Mouse (Mus musculus) ovary, postnatal 36 days (tissue): Measurements from ENCODE around the gene Slc6a9.
A peak's percentile ranks its signal among the peaks of the same experiment; 100 is the strongest.

ENCODE experiments used
- DNase-seq: peaks from one replicate; pipeline ENCODE4 v3.0.0; 2022; ENCODE audit warnings: low spot score, mixed read lengths

Gene Slc6a9

DNA sequence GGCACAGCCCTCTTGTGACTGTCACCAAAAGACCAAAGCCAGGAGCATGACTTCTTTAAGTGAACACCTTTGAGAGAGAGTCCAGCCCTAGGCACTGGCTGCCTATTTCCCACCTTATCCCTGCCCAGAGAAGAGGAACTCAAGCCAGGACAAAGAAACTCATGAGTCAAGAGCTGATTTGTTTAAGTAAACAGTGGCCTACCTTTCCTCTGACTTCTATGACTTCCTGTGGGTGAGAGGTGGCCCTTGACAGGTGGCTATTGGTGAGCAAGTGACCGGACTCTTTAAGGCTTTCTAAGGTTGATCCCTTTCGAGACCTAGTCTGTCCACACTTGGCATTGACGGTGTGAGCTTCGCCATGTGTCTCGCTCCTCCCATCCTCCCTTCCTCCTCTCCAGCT, 6.5 kb downstream of the Slc6a9 start:
- DNase-seq = no peak

DNA sequence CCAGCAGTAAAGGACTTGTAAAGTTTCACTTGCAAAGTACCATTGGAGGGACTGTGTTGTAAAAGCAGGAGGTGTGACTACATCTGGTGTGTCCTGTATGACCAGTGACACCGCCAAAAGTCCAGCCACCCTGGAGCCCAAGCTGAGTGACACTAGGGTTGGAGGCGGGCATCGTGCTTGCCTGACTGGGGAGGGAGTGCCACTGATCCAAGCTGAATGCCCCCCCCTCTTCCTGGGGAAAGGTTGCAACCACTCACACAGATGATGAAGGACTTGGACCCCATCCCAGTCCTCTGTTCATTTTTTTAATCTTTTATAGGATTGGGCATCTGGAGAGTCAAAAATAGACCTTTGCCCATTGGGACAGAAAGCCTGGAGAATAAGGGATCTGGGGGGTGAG, 7.3 kb downstream of the Slc6a9 start:
- DNase-seq = no peak

DNA sequence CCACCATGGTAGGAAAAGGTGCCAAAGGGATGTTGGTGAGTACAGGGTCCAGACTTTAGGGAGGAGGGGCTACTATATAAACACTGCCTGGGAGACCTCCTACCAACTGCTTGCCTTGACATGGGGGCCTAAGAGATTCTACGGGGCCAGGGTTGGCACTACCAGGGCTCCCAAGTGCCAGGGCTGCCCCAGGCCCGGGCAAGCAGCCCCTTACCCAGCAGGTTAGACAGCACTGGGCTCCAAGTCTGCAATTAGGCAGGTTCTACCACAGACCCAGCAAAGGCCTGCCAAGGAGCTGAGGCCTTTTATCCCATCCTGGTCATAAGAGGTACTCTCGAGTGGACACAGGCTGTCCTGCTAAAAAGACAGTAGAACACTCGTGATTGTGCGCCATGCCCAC, 8.8 kb downstream of the Slc6a9 start:
- DNase-seq = no peak

DNA sequence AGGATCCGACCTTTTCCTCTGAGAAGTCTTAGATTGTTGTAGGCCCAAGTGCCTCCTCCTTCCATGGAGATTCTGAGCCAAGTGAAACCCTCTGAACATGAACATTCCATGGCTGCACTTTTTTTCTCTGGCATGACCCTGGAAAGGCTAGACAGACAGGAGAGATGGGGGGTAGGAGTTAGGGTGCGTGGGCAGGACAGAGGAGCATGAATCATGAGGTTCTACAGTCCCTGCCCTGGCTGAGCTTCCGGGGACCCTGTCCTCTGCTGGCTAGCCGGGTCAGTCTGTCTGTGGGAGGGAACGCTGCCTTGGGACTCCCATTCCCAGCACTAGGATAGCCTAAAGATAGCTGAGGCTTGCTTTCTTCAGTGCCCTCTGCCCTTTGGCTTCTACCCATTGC, 10.2 kb downstream of the Slc6a9 start:
- no peak for DNase-seq

DNA sequence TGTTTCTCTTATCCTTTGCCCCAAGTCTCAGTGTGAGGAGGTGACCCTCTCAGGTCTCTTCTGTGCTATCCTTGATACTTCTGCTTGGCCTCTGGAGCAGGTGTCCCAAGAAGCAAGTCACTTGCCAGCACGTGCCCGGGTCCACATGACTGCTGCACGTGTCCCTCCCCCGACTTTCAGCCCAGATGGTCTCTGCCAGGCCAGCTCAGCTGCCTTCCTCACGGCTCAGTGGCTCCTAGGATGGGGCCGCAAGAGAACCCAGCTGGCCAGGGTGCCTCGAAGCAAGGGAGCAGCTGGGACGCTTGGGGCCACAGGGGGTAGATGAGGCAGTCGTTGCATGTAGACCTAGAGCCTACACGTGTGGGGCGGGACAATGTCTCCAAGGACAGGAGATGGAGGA, 11.0 kb downstream of the Slc6a9 start:
- DNase-seq = no peak

DNA sequence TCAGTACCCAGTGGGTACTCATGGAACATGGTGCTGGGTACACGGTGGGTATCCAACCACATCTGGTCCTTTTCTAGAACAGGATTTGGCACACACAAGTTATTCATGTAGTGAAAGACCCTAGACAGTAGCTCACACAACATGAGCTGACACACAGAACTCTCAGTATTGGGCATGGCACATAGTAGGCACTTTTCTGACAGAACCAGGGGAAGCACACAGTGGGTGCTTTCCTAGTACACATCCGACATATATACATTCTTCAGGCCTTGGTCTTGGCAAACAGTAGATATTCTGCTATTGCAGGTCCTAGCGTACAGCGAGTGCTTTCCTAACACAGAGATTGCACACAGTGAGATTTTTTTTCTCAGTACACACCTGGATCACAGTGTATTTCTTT, 12.0 kb downstream of the Slc6a9 start:
- no peak for DNase-seq

DNA sequence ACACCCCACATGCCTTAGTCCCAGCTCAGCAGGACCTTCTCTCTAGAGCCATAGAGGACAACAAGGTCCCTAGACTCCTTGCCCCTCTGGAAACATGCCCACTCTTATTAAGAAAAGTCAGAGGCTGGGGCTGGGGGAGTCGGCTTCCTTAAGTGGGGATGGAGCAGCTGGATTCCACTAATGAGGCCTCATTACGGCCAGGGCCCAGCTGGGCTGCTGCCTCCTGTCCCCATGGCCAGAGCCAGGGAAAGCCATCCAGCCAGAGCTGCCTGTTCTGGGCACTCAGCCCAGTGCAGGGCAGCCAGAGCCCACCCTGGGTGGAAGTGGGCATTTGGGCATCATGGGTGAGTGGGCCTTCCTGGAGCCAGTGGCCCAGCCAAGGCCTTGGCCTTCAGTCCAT, 12.7 kb downstream of the Slc6a9 start:
- no peak for DNase-seq

DNA sequence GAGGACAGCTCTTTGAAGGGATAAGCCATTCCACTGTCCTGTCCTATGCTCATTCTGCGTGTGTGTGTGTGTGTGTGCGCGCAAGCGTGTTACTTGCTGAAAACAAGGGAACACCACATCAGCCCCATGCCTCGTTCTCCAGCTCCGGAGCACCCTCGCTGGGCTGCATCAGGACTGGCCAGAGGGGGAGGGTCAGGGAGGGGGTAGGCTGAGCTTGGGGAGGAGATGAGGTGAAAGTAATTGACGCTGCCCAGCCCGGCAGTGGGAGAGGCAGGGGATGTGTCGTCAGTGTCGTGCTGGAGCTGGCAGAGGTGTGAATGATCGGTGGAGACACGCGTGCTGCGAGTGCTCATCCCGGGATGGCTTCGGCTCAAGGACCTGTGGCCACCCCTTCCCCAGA, 14.8 kb downstream of the Slc6a9 start:
- no peak for DNase-seq

DNA sequence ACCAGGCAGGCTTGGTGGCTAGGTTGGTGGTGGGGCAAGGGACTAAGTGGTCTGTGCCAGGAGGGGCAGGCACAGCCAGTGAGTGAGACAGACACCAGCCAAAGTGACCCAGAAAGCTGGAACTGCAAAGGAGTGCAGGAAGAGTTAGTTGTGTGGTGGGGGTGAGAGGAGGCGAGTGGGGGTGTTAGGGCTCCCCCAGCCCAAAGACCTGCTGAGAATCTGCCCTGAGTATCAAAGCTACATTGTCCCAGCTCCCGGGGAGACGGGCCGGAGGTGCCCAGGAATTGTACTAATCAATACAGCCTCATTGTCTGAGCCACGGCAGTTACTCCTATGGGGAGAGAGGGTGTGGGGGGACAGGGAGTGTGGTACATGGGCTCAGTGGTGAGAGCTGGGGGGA, 15.2 kb downstream of the Slc6a9 start:
- DNase-seq = no peak

DNA sequence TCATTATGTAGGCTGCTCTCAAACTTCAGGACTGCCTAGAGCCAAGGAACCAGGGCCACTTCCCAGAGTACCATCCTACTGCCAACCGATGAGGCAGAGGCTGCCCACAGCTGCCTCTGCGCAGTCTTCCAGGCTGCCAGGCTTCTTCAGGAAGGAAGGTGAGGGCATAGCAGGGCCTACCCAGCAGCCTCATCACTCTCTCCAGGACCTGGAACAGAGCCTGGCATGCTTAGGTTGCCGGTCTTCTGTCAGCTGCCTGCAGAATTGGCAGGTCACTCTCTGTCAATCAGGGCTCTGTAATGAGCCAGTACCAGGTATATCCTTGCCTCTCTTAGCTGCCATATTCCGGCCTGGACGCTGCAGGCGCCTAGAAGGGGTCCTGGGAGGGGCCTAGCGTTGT, 15.9 kb downstream of the Slc6a9 start:
- DNase-seq = no peak

DNA sequence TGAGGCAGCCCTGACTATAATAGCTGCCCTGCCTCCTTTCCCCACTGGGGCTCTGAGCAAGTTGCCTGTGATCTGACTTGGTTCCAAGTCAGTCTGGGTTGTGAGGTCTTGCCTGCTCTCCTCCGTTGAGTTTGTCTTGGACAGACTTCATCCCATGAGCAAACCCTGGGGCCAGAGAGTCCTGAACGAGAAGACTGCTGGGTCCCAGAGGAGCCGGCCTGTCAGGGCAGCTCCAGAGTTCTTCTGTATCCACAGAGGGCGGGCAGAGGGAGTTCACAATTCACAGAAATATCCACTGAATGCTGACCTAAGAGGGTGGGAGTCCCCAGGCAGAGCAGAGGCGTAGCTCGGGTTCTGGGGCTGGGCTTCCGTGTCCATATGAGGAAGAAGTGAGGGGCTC, 16.6 kb downstream of the Slc6a9 start:
- DNase-seq = no peak

DNA sequence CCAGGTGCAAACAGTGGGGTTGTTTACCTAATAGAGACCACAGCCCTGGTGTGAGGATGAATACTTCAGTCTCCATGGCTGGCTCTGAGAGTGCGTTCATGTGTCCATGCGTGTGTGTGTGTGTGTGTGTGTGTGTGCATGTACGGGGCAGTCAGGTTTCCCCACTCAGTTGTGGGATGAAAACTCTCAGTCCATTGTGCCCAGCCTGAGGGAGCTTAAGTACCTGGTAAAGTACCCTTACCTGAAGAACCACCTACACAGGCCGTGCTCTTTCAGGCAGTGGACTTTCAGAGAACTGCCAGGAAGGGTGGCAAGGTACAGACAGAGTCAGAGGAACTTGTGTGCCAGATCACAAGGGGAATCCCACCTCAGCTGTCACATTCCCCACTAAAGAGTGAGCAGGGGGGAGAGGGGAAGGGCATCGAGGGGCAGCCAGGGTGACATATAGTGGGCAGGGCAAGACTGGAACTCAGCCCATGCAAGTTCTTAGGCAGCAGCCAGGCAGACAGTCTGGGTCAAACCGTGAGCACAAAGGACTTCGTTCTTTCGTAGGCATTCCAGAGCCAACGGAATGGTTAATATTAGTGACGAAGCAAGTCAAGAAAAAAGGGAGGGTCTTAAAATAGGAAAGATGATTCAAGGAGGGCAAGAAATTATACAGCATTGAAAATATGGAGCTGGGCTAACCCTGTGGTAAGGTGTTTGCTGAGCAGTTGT, 18.0 kb downstream of the Slc6a9 start:
- DNase-seq = no peak

DNA sequence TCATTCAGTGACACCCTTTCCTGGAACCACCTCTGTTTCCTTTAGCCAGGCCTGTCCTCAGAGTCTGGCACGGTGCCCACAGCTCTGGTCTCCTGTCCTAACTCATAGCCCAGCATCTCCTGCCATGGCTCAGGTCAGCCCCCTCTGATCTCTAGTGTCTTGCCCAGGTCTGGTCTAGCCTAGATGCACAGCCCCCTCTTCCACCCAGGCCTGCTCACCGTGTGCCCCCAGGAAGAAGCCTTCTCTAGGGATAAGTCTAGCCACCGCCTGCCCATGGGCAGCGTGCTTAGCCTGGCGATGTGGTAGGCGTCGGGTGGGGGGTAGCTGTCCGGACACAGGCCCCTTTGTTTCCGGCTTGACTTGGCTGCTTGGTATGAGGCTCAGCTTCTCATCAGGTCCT, 20.8 kb downstream of the Slc6a9 start:
- no peak for DNase-seq

DNA sequence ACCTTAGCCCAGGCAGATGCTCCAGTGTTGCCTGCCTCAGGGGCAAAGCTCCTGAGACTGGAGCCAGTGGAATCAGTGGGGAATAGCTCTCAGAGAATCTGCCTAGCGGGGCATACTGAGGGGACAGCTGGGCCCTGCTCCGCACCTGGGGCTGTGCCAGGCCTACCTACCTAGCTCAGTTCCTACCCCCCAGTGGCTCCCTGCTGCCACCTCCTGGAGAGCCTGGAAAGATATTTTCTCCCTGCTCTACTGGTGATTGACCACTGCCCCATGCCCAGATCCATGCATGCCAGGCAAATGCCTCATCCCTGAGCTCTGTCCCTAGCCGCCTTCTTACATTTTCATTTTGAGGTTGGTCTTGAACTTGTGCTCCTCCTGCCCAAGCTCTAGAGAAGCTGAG, 24.5 kb downstream of the Slc6a9 start:
- peak; percentile 74 for DNase-seq

DNA sequence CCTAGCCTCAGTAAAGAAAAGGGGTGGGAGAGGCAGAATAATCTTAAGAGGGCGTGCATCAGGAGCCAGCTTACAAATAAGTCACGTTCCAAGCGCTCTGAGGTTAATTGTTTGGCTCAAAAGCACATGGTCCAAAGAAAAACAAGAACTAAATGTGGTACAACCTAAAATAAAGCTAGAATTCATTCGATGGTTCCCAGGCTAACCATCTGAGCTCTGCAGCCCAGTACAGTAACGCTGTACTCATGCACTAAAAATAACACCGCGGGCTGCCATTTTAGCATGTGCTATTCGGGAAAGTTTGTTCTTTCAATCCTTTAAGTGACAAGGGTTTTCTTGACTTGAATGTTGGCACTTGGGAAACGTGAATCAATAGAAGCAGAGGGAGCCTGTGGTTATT, 26.3 kb downstream of the Slc6a9 start:
- DNase-seq = no peak

DNA sequence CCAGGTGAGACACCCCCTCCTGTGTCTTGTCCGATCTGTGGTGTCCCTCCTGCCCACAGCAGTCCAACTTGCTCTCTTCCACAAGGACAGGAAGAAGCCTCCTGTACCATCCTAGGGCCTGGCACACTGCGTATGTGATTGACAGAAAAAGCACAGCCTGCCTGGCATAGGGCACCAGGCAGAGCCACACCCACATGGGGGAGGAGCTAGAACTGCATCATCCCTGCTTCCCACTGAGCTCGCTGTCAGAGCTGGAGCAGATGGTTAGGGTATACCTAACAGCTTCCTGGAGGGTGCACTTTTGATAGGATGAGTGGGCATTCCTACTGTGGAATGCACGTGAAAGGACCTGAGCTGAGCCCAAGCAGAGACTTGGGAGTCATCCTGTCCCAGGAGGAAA, 28.5 kb downstream of the Slc6a9 start:
- DNase-seq = no peak

DNA sequence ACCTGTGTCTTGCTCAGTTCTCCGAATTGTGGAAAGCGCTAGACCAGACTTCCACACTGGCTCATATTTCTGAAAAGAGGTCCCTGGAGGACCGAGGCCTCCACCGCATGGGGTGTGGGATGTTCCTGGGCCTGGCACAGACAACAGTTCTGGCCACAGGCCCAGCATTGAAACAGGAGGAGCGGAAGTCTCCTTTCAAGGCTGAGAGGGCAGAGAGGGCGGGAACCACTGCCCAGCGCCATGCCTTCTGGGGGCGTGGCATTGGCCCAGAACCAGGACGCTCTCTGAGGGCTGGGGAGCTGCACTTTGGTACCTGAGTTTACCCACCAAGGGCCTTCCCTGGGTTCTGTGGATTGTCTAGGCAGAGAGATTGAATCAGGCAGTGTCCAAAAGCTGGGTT, 31.8 kb downstream of the Slc6a9 start:
- peak; percentile 87 for DNase-seq

DNA sequence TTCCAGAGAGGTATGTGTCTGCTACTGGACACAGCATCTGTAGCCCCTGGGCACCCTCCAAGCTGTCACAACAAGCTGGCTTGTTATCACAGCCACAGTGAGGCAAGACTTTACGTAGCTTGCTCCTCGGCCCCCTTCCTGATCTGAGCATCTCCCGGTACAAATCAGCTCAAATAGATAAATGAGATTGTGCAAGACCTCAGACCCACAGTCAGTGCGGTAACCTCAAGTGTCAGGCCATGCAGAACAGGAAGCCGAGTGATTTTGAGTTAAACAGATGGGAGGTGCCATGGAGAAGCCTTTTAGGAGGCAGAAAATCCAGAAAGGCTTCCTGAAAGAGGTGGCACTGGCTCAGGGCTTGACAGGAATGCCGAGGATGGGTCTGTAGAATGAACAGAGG, 32.7 kb downstream of the Slc6a9 start:
- DNase-seq = no peak

DNA sequence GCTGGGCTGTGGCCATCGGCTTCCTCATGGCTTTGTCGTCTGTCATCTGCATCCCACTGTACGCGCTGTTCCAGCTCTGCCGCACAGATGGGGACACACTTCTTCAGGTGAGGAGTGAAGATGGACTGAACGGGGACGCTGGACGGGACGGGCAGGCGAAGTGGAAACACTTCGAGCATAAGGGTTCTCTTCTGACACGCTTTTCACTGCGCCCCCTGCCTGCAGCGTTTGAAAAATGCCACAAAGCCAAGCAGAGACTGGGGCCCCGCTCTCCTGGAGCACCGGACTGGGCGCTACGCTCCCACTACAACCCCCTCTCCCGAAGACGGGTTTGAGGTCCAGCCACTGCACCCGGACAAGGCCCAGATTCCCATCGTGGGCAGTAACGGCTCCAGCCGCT, 33.5 kb downstream of the Slc6a9 start:
- peak; percentile 67 for DNase-seq

DNA sequence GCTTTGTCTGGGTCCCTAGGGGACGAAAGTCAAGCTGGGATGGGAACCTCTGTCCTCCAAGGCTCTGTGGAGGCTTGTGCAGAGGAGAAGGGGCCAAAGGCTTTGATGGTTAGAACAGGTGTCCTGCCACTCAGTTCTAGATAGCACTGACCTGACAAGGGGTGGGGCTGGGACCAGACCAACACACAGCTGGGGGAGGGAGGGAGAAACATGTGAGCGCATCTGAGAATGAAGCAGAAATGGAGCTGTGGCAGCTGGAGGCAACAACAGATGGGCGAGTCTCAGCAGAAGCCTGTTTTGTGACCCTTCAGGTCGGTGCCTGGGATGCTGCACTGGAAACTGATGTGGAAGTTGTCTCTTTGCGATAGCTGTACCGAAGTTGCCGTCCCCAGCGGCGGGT, 35.0 kb downstream of the Slc6a9 start:
- no peak for DNase-seq

DNA sequence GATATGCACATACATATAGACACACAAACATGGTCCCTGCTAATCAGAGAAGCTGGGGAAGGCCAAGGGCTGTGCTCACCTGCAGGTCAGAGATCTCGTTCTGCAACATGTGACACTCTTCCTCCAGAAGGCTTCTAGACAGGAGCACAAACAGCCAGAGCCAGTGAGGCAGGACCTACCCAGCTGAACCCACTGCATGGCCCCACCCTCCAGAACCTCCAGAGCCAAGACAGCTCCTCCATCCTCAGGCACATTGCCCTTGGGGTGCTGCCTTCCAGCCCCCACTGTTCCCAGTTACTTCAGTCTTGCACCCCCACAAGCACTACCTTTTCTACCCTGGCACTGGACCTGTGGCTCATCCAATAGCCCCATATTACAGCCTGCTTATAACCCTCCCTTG, 36.1 kb downstream of the Slc6a9 start:
- DNase-seq = no peak

DNA sequence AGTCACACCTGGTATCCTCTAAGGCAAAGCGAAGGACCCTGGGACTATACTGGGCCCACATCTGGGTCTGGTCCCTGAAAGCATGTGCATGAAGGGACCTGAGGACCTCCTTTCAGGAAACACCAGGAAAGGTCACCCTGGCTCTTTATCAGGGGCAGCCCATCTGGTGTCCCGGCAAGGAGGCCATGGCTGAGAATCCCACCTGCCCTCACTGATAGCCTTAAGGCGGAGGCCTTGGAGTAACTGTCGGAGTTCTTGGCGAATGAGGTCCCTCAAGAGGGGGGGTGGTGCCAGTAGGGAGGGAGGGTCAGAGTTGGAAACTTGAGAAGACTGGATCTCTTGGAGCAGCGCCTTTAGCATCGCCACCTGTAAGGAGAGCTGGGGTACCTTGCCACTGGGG, 37.5 kb downstream of the Slc6a9 start:
- DNase-seq = no peak

DNA sequence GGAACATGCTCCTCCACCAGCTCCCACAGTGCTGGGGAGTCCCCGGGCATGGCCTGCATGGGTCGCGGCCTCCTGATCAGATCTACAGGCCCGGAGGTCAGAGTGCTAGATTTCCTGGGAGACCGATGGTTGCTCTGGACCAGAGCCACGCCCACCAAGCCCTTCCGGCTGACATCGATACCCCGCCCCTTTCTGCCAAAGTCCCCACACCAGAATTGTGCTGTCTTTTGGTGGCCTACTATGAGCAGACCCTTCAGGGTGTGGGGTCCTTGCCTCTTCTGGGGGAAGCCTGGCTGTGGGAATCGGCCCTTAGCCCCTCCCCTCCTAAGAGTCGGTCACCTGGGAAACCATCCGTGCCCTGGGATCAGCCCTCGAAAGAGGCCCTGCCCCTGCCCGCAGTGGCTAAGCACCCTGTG, 38.2 kb downstream of the Slc6a9 start, which contains the start of gene Ccdc24:
Ccdc24 (minus strand) TSS at position 87 of the 416 bp plus-strand sequence.
- peak; percentile 32 for DNase-seq

DNA sequence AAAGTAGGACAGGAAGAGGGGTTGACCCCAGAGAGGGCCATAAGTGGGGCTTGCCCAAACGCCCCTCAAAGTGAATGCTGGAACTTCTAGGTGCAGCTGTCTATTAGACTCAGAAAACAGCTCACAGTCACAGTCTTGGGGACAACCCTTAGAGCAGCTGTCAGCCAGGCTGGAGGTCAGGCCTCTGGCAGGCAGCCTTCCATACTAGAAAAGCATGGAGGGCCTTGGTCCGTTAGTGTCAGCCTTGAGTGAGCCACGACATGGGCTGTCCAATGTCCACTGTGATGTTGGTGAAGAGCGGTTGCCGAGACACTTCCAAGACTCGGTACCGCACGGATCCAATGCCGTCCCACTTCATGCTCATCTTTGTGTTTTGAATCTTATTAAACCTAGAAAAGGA, 39.3 kb downstream of the Slc6a9 start:
- DNase-seq = no peak

DNA sequence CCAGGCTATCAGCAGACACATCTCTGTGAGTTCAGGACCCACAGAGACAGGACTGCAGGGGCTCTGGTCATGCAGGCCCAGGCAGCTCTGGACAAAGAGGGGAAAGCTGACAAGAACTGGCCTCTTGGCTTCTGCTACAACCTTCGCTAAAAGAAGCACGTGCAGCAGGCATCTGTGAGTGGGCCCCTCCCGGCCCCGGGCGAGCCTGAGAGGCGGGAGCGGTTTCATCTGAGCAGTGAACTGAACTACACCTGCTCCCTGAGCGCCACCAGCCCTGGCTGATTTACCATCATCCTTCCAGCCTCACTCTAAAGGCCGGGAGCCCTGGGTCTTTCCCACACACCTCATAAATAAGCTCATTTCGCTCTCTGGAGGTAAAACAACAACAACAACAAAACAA, 44.0 kb downstream of the Slc6a9 start:
- no peak for DNase-seq
